Comparison of ENCODE assay signal across 19 mouse cellular contexts in genomic region chr12:114134897-114135296, GRCm38 (mm10).
"Had no signal": no experiment of that assay in that cellular context is flagged by ENCODE, and none has a peak within 500 bp of the region (broad histone marks: within the 10 kb centered on the region; RNA-seq: fewer than 3 reads in every experiment).

No protein-coding gene starts in this region.

- H3K9me3 ChIP-seq: megakaryocyte, embryonic 14.5 days had no signal

- H3K27ac ChIP-seq: midbrain, embryonic 12.5 days; neural tube, embryonic 13.5 days; neural tube, embryonic 15.5 days had no signal

- ATAC-seq: liver, postnatal 0 days; midbrain, embryonic 16.5 days had no signal

- H3K27me3 ChIP-seq: megakaryocyte, embryonic 14.5 days; midbrain, embryonic 12.5 days; neural tube, embryonic 13.5 days; neural tube, embryonic 15.5 days had no signal

- DNase-seq: liver, postnatal 0 days; lung, embryonic 14.5 days; lung, postnatal 10 days; lung, postnatal 4 days; midbrain, embryonic 14.5 days; retina, postnatal 1 day; right cerebral cortex, adult 18-20 months; right cerebral cortex, postnatal 25 days; right cerebral cortex, postnatal 4 days; spleen, adult 18-20 months; thymus, adult 18-20 months; thymus, postnatal 14 days; thymus, postnatal 36 days had no signal

- H3K4me1 ChIP-seq: megakaryocyte, embryonic 14.5 days; midbrain, embryonic 12.5 days; neural tube, embryonic 13.5 days; neural tube, embryonic 15.5 days had no signal

- H3K36me3 ChIP-seq: midbrain, embryonic 12.5 days; neural tube, embryonic 13.5 days; neural tube, embryonic 15.5 days had no signal

- H3K9ac ChIP-seq: liver, postnatal 0 days; lung, embryonic 14.5 days; midbrain, embryonic 12.5 days; neural tube, embryonic 13.5 days; neural tube, embryonic 15.5 days had no signal

- H3K4me3 ChIP-seq: megakaryocyte, embryonic 14.5 days; midbrain, embryonic 12.5 days; myocyte; neural tube, embryonic 13.5 days; neural tube, embryonic 15.5 days had no signal
